Mouse (Mus musculus) testis, adult 2 months (tissue): Measurements from ENCODE around the gene Npnt. TPM values are rescaled to one million over a fixed set of nuclear protein-coding genes. Genes with fewer than 3 reads are reported as not detected.

Experiments
- H3K27ac ChIP-seq: fragments of 200-500 bp; 2 replicates; pipeline ENCODE4 v1.5.1; 2012; ENCODE audit warnings: low read depth, low read length; ENCODE audit not compliant: control insufficient read depth, insufficient read depth
- H3K27me3 ChIP-seq: fragments of 200-500 bp; 2 replicates; pipeline ENCODE4 v1.6.1; 2012; ENCODE audit warnings: mild to moderate bottlenecking, low read length, moderate library complexity; ENCODE audit not compliant: control insufficient read depth, insufficient read depth
- H3K36me3 ChIP-seq: fragments of 200-500 bp; 2 replicates; pipeline ENCODE4 v1.6.1; 2012; ENCODE audit warnings: mild to moderate bottlenecking, low read length; ENCODE audit not compliant: control insufficient read depth, insufficient read depth
- H3K4me1 ChIP-seq: fragments of 200-500 bp; 2 replicates; pipeline ENCODE4 v1.6.1; 2012; ENCODE audit warnings: low read length; ENCODE audit not compliant: control insufficient read depth, insufficient read depth
- H3K4me3 ChIP-seq: fragments of 200-500 bp; 2 replicates; pipeline ENCODE4 v1.5.1; 2012; ENCODE audit warnings: low read depth, mild to moderate bottlenecking, low read length, moderate library complexity, mixed read lengths; ENCODE audit not compliant: control insufficient read depth
- CTCF ChIP-seq: fragments of 200-500 bp; IDR thresholded peaks from 2 replicates; pipeline ENCODE4 v1.5.1; 2012; ENCODE audit warnings: low read depth, mild to moderate bottlenecking, inconsistent platforms, low read length, moderate library complexity; ENCODE audit not compliant: control insufficient read depth, insufficient read depth, insufficient replicate concordance
- POLR2A ChIP-seq: fragments of 200-500 bp; IDR thresholded peaks from 2 replicates; pipeline ENCODE4 v1.6.1; 2012; ENCODE audit warnings: low read depth, mild to moderate bottlenecking, inconsistent platforms, low read length, moderate library complexity; ENCODE audit not compliant: control insufficient read depth
- polyA plus RNA-seq: library from polyadenylated mRNA; depleted of rRNA; stranded (reverse); fragments of >200 nt; gene quantifications from 2 replicates; pipeline ENCODE4 v1.2.3, GENCODE M21; 2012; rRNA removed

Gene Npnt
- polyA plus RNA-seq, 1 experiment, result 1.7 TPM

DNA sequence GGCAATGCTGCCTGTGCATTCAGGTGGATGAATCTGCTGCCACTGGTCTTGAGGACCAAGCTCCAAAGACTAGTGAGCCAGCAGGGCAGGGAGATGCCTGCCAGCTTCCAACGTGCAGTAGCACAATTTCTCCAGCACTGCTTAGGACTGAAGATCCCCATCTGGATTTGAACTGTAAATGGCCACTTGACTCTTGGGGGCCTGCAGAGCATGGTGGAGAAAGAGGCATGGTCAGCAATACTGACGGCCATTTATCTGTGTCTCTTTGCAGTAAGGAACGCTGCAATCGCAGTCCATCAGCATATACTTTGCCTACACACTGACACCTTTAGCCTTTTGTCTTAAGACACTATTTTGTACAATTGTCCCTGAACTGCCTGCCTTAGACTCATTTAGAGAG is 113.0 kb downstream of the Npnt start:
- TF ChIP-seq CTCF, result no peak
- no peak for TF ChIP-seq POLR2A
- no peaks in the 10 kb centered on the region for H3K4me1 ChIP-seq
- H3K27ac ChIP-seq, result no peak overlapping the region
- H3K4me3 ChIP-seq, result no peak overlapping the region
- no peaks in the 10 kb centered on the region for H3K36me3 ChIP-seq
- no peaks in the 10 kb centered on the region for H3K27me3 ChIP-seq

DNA sequence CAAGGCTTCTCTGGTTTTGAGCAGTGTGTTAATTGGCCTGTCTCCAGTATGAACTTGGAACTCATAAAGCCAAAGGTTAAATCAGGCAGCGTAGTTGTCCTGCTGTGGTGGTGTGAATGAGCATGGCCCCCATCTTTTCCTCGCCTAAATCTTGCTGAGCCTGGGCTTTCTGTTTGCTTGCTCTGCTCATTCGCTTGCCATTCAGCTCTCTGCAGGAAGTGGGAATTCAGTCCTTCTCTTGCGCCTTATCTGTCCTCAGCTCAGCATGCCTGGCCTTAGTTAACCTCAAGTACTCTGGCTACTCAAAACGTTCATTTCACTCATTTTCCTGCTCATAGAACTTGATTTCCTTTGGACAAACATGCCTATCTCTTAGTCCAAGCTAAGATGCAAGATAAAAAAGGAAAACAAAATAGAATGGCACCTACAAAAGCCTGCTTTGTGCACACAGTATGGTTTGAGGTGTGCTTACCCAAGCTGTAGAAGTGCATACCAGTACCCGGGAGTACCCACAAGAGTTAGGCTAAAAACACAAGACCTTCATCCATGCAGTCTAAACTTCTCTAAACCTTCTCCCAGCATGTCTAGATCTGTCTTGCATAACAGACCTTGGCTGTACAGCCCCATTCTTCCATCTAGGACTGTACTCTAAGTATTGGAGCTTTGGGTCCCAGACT is 114.8 kb downstream of the Npnt start:
- H3K27ac ChIP-seq, result no peak overlapping the region
- no peak overlapping the region for H3K4me3 ChIP-seq
- H3K27me3 ChIP-seq, result no peaks in the 10 kb centered on the region
- no peaks in the 10 kb centered on the region for H3K4me1 ChIP-seq
- no peaks in the 10 kb centered on the region for H3K36me3 ChIP-seq
- no peak for TF ChIP-seq CTCF
- TF ChIP-seq POLR2A, result no peak

Other genes starting within 250 kb of the Npnt start
- gene Ints12, start 141.5 kb upstream of the Npnt start, polyA plus RNA-seq, result 12.6 and 13.6 TPM in 2 replicates
- 18.7 and 21.8 TPM in 2 replicates for gene Gstcd, start 141.7 kb upstream of the Npnt start, polyA plus RNA-seq